Mouse (Mus musculus) neural tube, embryonic 14.5 days (tissue): ENCODE data around the gene Slc6a11. TPM values are rescaled to one million over a fixed set of nuclear protein-coding genes. Genes with fewer than 3 reads are reported as not detected.

Experiments used
- ATAC-seq: fragments of 200-750 bp; cut with Nextera tagmentation; 2 replicates; pipeline ENCODE4 v1.8.0; 2017; ENCODE audit warnings: low read depth, mild to moderate bottlenecking, moderate TSS enrichment, moderate library complexity
- H3K27ac ChIP-seq: fragments of 300-500 bp; sonication (generic); 2 replicates; pipeline ENCODE4 v1.5.1; 2014; ENCODE audit warnings: low read depth, mild to moderate bottlenecking, control low read depth, low read length, moderate library complexity, mixed read lengths
- H3K27me3 ChIP-seq: fragments of 300-500 bp; sonication (generic); 2 replicates; pipeline ENCODE4 v1.6.1; 2014; ENCODE audit warnings: low read length; ENCODE audit not compliant: control insufficient read depth, insufficient read depth
- H3K36me3 ChIP-seq: fragments of 300-500 bp; sonication (generic); 2 replicates; pipeline ENCODE4 v1.6.1; 2014; ENCODE audit warnings: low read length, mixed read lengths; ENCODE audit not compliant: control insufficient read depth, insufficient read depth
- H3K4me1 ChIP-seq: fragments of 300-500 bp; sonication (generic); 2 replicates; pipeline ENCODE4 v1.6.1; 2014; ENCODE audit warnings: low read length; ENCODE audit not compliant: control insufficient read depth, insufficient read depth
- H3K4me2 ChIP-seq: fragments of 300-500 bp; sonication (generic); 2 replicates; pipeline ENCODE4 v1.6.1; 2014; ENCODE audit warnings: mild to moderate bottlenecking, low read depth, low read length, control low read depth
- H3K4me3 ChIP-seq: fragments of 300-500 bp; sonication (generic); 2 replicates; pipeline ENCODE4 v1.5.1; 2014; ENCODE audit warnings: low read depth, low read length, control low read depth, mixed read lengths
- H3K9ac ChIP-seq: fragments of 300-500 bp; sonication (generic); replicated peaks from 2 replicates; pipeline ENCODE4 v1.6.1; 2014; ENCODE audit warnings: low read depth, mild to moderate bottlenecking, control low read depth, low read length, mixed read lengths
- H3K9me3 ChIP-seq: fragments of 300-500 bp; sonication (generic); 2 replicates; pipeline ENCODE4 v1.6.1; 2016; ENCODE audit warnings: low read length; ENCODE audit not compliant: control insufficient read depth
- WGBS: fragments of 180-500 bp; shearing (Covaris S2); extraction: QIAGEN DNeasy Blood & Tissue Kit; methylation state at CpG from one replicate; pipeline ENCODE4 v1.1.7; 2014; 5-methylcytosine and 5-hydroxymethylcytosine counted together
- polyA plus RNA-seq: library from polyadenylated mRNA; unstranded; fragments of >200 nt; fragmentation: Nextera tagmentation; extraction: Ambion mirVana; gene quantifications from 2 replicates; pipeline ENCODE4 v1.2.1, GENCODE M21; 2014

Gene Slc6a11
- polyA plus RNA-seq = 54.1 and 80.8 TPM in 2 replicates

- peaks cover 6% of the 10 kb centered on the region; the same call in 1 of the 2 replicates for H3K27me3 ChIP-seq
- H3K4me3 ChIP-seq = peak within 1 kb of the TSS; percentile 43
- H3K27ac ChIP-seq = no peak within 1 kb of the TSS
- peak within 1 kb of the TSS; percentile 58 for H3K9ac ChIP-seq
- WGBS = 4% methylated on average over 70 of the region's 76 CpGs
- H3K9me3 ChIP-seq = no peaks in the 10 kb centered on the region
- H3K36me3 ChIP-seq = no peaks in the 10 kb centered on the region
- ATAC-seq = peak; percentile 74
- peaks cover 3% of the 10 kb centered on the region; the same call in 1 of the 2 replicates for H3K4me1 ChIP-seq
- H3K4me2 ChIP-seq = peak within 1 kb of the TSS; percentile 91
Measured at GRCm38 (mm10) chr6:114131122-114131872, at the start of gene Slc6a11. TSS of gene Slc6a11 (plus strand) at chr6:114131241.

GRCm38 (mm10) chr6:114087106-114087505 lies 43.9 kb upstream of the Slc6a11 start:
- Histone ChIP-seq H3K9me3 (no peaks in the 10 kb centered on the region), H3K27ac (no peak overlapping the region), H3K4me3 (no peak overlapping the region), H3K36me3 (no peaks in the 10 kb centered on the region), H3K4me2 (no peak overlapping the region), H3K4me1 (0 out of 2 replicates have a peak, but pooled peaks cover 2% of the 10 kb centered on the region), H3K9ac (no peak overlapping the region), H3K27me3 (no peaks in the 10 kb centered on the region)
- WGBS = 25% methylated on average over 7 of the region's 7 CpGs
- no peak for ATAC-seq

- H3K27me3 ChIP-seq = no peaks in the 10 kb centered on the region
- no peak overlapping the region for H3K9ac ChIP-seq
- no peaks in the 10 kb centered on the region for H3K9me3 ChIP-seq
- H3K4me1 ChIP-seq = peaks cover 2% of the 10 kb centered on the region; the same call in 1 of the 2 replicates
- WGBS = 12% methylated on average over 5 of the region's 5 CpGs
- H3K4me2 ChIP-seq = no peak overlapping the region
- H3K27ac ChIP-seq = no peak overlapping the region
- no peaks in the 10 kb centered on the region for H3K36me3 ChIP-seq
- peak; percentile 54 for ATAC-seq
- H3K4me3 ChIP-seq = no peak overlapping the region
Measured at GRCm38 (mm10) chr6:114089626-114090025, 41.4 kb upstream of the Slc6a11 start.

GRCm38 (mm10) chr6:114092216-114092615 lies 38.8 kb upstream of the Slc6a11 start:
- Histone ChIP-seq H3K4me3 (no peak overlapping the region), H3K4me1 (peaks cover 2% of the 10 kb centered on the region; the same call in 1 of the 2 replicates), H3K36me3 (no peaks in the 10 kb centered on the region), H3K9ac (no peak overlapping the region), H3K9me3 (no peaks in the 10 kb centered on the region), H3K4me2 (no peak overlapping the region), H3K27ac (no peak overlapping the region), H3K27me3 (no peaks in the 10 kb centered on the region)
- 41% methylated on average over 8 of the region's 9 CpGs for WGBS
- ATAC-seq = no peak

- Histone ChIP-seq H3K36me3 (no peaks in the 10 kb centered on the region), H3K27me3 (no peaks in the 10 kb centered on the region), H3K4me1 (peaks cover 2% of the 10 kb centered on the region; the same call in 1 of the 2 replicates), H3K27ac (peak overlapping the region; percentile 40), H3K4me2 (no peak overlapping the region), H3K9me3 (no peaks in the 10 kb centered on the region), H3K9ac (no peak overlapping the region), H3K4me3 (no peak overlapping the region)
- 21% methylated on average over 16 of the region's 16 CpGs for WGBS
- peak; percentile 83 for ATAC-seq
Measured at GRCm38 (mm10) chr6:114094251-114094650, 36.8 kb upstream of the Slc6a11 start.

GRCm38 (mm10) chr6:114096574-114096973 lies 34.5 kb upstream of the Slc6a11 start:
- Histone ChIP-seq H3K36me3 (no peaks in the 10 kb centered on the region), H3K9ac (no peak overlapping the region), H3K4me2 (no peak overlapping the region), H3K27ac (no peak overlapping the region), H3K4me3 (no peak overlapping the region), H3K9me3 (no peaks in the 10 kb centered on the region), H3K27me3 (no peaks in the 10 kb centered on the region), H3K4me1 (peaks cover 2% of the 10 kb centered on the region; the same call in 1 of the 2 replicates)
- WGBS = 89% methylated on average over 6 of the region's 6 CpGs
- no peak for ATAC-seq

- Histone ChIP-seq H3K36me3 (no peaks in the 10 kb centered on the region), H3K27me3 (no peaks in the 10 kb centered on the region), H3K9ac (no peak overlapping the region), H3K27ac (peak overlapping the region; percentile 23; the same call in 1 of the 2 replicates), H3K4me1 (0 out of 2 replicates have a peak, but pooled peaks cover 4% of the 10 kb centered on the region), H3K4me2 (no peak overlapping the region), H3K9me3 (no peaks in the 10 kb centered on the region), H3K4me3 (no peak overlapping the region)
- WGBS = 28% methylated on average over 8 of the region's 8 CpGs
- peak; percentile 69 for ATAC-seq
Measured at GRCm38 (mm10) chr6:114101923-114102322, 29.1 kb upstream of the Slc6a11 start.

GRCm38 (mm10) chr6:114119507-114119906 lies 11.5 kb upstream of the Slc6a11 start:
- Histone ChIP-seq H3K27ac (no peak overlapping the region), H3K4me2 (no peak overlapping the region), H3K4me3 (no peak overlapping the region), H3K36me3 (no peaks in the 10 kb centered on the region), H3K9ac (no peak overlapping the region), H3K4me1 (no peaks in the 10 kb centered on the region), H3K9me3 (no peaks in the 10 kb centered on the region), H3K27me3 (no peaks in the 10 kb centered on the region)
- no peak for ATAC-seq
- 54% methylated on average over 5 of the region's 5 CpGs for WGBS

GRCm38 (mm10) chr6:114125530-114125929 lies 5.5 kb upstream of the Slc6a11 start:
- no peak overlapping the region for H3K9ac ChIP-seq
- no peak overlapping the region for H3K27ac ChIP-seq
- H3K4me3 ChIP-seq = no peak overlapping the region
- ATAC-seq = no peak
- peaks cover 3% of the 10 kb centered on the region; the same call in 1 of the 2 replicates for H3K27me3 ChIP-seq
- no peak overlapping the region for H3K4me2 ChIP-seq
- H3K36me3 ChIP-seq = no peaks in the 10 kb centered on the region
- H3K9me3 ChIP-seq = no peaks in the 10 kb centered on the region
- no peaks in the 10 kb centered on the region for H3K4me1 ChIP-seq
- WGBS = 68% methylated on average over 5 of the region's 5 CpGs
